Mouse (Mus musculus) ES-E14 (cell line): Measurements from ENCODE around the gene Slc7a9.

Source experiments
- MAFK ChIP-seq: IDR thresholded peaks from 2 replicates; pipeline ENCODE4 v1.6.1; 2014; ENCODE audit warnings: mild to moderate bottlenecking, low read depth, low read length, inconsistent platforms; ENCODE audit not compliant: insufficient read depth
- ZC3H11A ChIP-seq: IDR thresholded peaks from 2 replicates; pipeline ENCODE4 v1.6.1; 2012; ENCODE audit warnings: low read depth, mild to moderate bottlenecking, inconsistent platforms, low read length, borderline replicate concordance
- ZNF384 ChIP-seq: IDR thresholded peaks from 2 replicates; pipeline ENCODE4 v1.6.1; 2012; ENCODE audit warnings: low read depth, low read length, inconsistent platforms

GRCm38 (mm10) chr7:35416654-35416948 is 32.0 kb upstream of the Slc7a9 start:
- TF ChIP-seq ZC3H11A (no peak), MAFK (no peak), ZNF384 (no peak)
